ENCODE assay signal across 12 mouse cellular contexts in genomic region chr11:4629861-4630280, GRCm38 (mm10). TPM values are rescaled to one million over a fixed set of nuclear protein-coding genes. Genes with fewer than 3 reads are reported as not detected.
DNase-seq lines count a peak whose midpoint lies in the region; ATAC-seq and TF ChIP-seq lines count a peak whose summit lies in the region.
"Had no signal": no experiment of that assay in that cellular context is flagged by ENCODE, and none has a peak within 500 bp of the region (broad histone marks: within the 10 kb centered on the region; RNA-seq: fewer than 3 reads in every experiment).

No protein-coding gene starts in this region.

- peaks cover 34% of the 10 kb centered on the region for H3K4me1 ChIP-seq in heart, embryonic 13.5 days
- peaks cover 8% of the 10 kb centered on the region for H3K4me1 ChIP-seq in kidney, embryonic 15.5 days
- H3K4me1 ChIP-seq: neural tube, embryonic 12.5 days had no signal

- peak overlapping the region; percentile 78 for H3K27ac ChIP-seq in heart, embryonic 13.5 days (replicated peaks)
- peak overlapping the region; percentile 58; the same call in 1 of the 2 replicates for H3K27ac ChIP-seq in kidney, embryonic 15.5 days
- H3K27ac ChIP-seq in left cerebral cortex, adult 2 months, result no peak overlapping the region
- H3K27ac ChIP-seq: neural tube, embryonic 12.5 days had no signal

- H3K4me3 ChIP-seq in heart, embryonic 13.5 days, result no peak overlapping the region
- H3K4me3 ChIP-seq in kidney, embryonic 15.5 days (replicated peaks), result no peak overlapping the region
- H3K4me3 ChIP-seq in left cerebral cortex, adult 2 months, result no peak overlapping the region
- H3K4me3 ChIP-seq: neural tube, embryonic 12.5 days had no signal

- H3K9ac ChIP-seq in heart, embryonic 13.5 days, result peak overlapping the region; percentile 42; the same call in 1 of the 2 replicates
- no peak overlapping the region for H3K9ac ChIP-seq in kidney, embryonic 15.5 days
- H3K9ac ChIP-seq: neural tube, embryonic 12.5 days had no signal

- no peak for DNase-seq in heart, adult 9 months (ENCODE audit: low spot score in 2 of 2)
- DNase-seq in adipocyte (ENCODE audit: low spot score), result peak; percentile 49
- peak; percentile 44 for DNase-seq in lung, postnatal 36 days
- DNase-seq in left cerebral cortex, adult 2 months (ENCODE audit: extremely low spot score in 1 of 2, low spot score in 2 of 2), result no peak
- DNase-seq in adrenal gland, postnatal 36 days, result no peak
- no peak for DNase-seq in cerebellum, adult 18-20 months

- no peak for ATAC-seq in heart, embryonic 13.5 days (ENCODE audit: extremely low read depth, insufficient number of reproducible peaks, low FRiP score, low TSS enrichment)
- no peak for ATAC-seq in kidney, embryonic 15.5 days (replicated peaks; ENCODE audit: low FRiP score)

- no peak for TF ChIP-seq CTCF in left cerebral cortex, adult 2 months (IDR thresholded peaks at IDR 0.05)

- no peaks in the 10 kb centered on the region for H3K36me3 ChIP-seq in heart, embryonic 13.5 days
- no peaks in the 10 kb centered on the region for H3K36me3 ChIP-seq in kidney, embryonic 15.5 days
- H3K36me3 ChIP-seq: neural tube, embryonic 12.5 days had no signal

- 9% methylated on average over 8 of the region's 8 CpGs for WGBS in heart, embryonic 13.5 days
- WGBS in kidney, embryonic 15.5 days, result 26% methylated on average over 8 of the region's 8 CpGs

- intact Hi-C loops in left cerebral cortex, adult 2 months (cut with DNase I), result no loop called here

- H3K9me3 ChIP-seq in heart, embryonic 13.5 days, result no peaks in the 10 kb centered on the region
- H3K9me3 ChIP-seq in kidney, embryonic 15.5 days (replicated peaks), result no peaks in the 10 kb centered on the region
- H3K9me3 ChIP-seq: neural tube, embryonic 12.5 days had no signal

- no peaks in the 10 kb centered on the region for H3K27me3 ChIP-seq in heart, embryonic 13.5 days (replicated peaks)
- H3K27me3 ChIP-seq in kidney, embryonic 15.5 days, result no peaks in the 10 kb centered on the region
- H3K27me3 ChIP-seq: neural tube, embryonic 12.5 days had no signal

- peak overlapping the region; percentile 13 for H3K4me2 ChIP-seq in heart, embryonic 13.5 days
- H3K4me2 ChIP-seq in kidney, embryonic 15.5 days, result no peak overlapping the region
- H3K4me2 ChIP-seq: neural tube, embryonic 12.5 days had no signal

RNA-seq across cellular contexts. Expression of gene Ascc2, which starts 7.7 kb away (rescaled TPM):
- polyA plus RNA-seq in heart, embryonic 13.5 days (2015; fragmentation: Nextera tagmentation; extraction: Ambion mirVana), result 21.6 and 22.3 TPM in 2 replicates
- polyA plus RNA-seq in kidney, embryonic 15.5 days (2015; fragmentation: Nextera tagmentation; extraction: Ambion mirVana), result 34.5 and 36.5 TPM in 2 replicates
- total RNA-seq in left cerebral cortex, adult 2 months (2021), result 10 to 100 TPM; 18.7 to 21.3 TPM
- 10 to 100 TPM; 46.8 to 47.1 TPM for total RNA-seq in adrenal gland, postnatal 36 days (2021)

RNA-seq across cellular contexts. Expression of gene Gm11032, which starts 10.0 kb away (rescaled TPM):
- polyA plus RNA-seq in heart, embryonic 13.5 days (2015; fragmentation: Nextera tagmentation; extraction: Ambion mirVana), result not detected in 2 replicates
- polyA plus RNA-seq in kidney, embryonic 15.5 days (2015; fragmentation: Nextera tagmentation; extraction: Ambion mirVana), result not detected in 2 replicates
- not detected for total RNA-seq in left cerebral cortex, adult 2 months (2021)
- not detected for total RNA-seq in adrenal gland, postnatal 36 days (2021)
- total RNA-seq: left cerebral cortex, postnatal 10 days had no signal
- polyA plus RNA-seq: cortical plate, adult 2 months; gonadal fat pad, adult 2 months; neural tube, embryonic 12.5 days had no signal

RNA-seq across cellular contexts. Expression of gene Mtmr3, which starts 35.2 kb away (rescaled TPM):
- polyA plus RNA-seq in heart, embryonic 13.5 days (2015; fragmentation: Nextera tagmentation; extraction: Ambion mirVana), result 19.7 and 21.1 TPM in 2 replicates
- polyA plus RNA-seq in kidney, embryonic 15.5 days (2015; fragmentation: Nextera tagmentation; extraction: Ambion mirVana), result 24.4 and 25.6 TPM in 2 replicates
- 10 to 100 TPM; 67.3 to 72.7 TPM for total RNA-seq in left cerebral cortex, adult 2 months (2021)
- total RNA-seq in adrenal gland, postnatal 36 days (2021), result 10 to 100 TPM; 55.6 to 64.4 TPM

Comparison
In these comparisons a context has a peak if more than half of its experiments do, and no peak if none do; other contexts are left out.
1. DNase-seq: peak in adipocyte (single experiment) and lung, postnatal 36 days (single experiment); none in heart, adult 9 months (0 of 2), left cerebral cortex, adult 2 months (0 of 2), adrenal gland, postnatal 36 days (0 of 2) and cerebellum, adult 18-20 months (0 of 2).